Mouse (Mus musculus): ENCODE measurements around the gene Cdrt4.

The Cdrt4 gene

GRCm38 (mm10) chr11:63035420-63036211 is 84.6 kb downstream of the Cdrt4 start:
- DNase-seq (ENCODE audit: low spot score in 2 of 2): no peak

GRCm38 (mm10) chr11:63040002-63040661 is 89.1 kb downstream of the Cdrt4 start:
- no peak for DNase-seq (ENCODE audit: low spot score in 2 of 2)

Measured in right cerebral cortex, adult 2 months (tissue).